Mouse (Mus musculus) MEL (cell line): ENCODE measurements at regions not wholly inside any gene's neighbourhood (a gene's known extent, or its start where the extent isn't known, plus 50 kb on each side); places are given as distances from the start of the nearest gene placed in this dataset.

Experiments used
- DNase-seq: peaks from one replicate; pipeline ENCODE4 v3.0.0; 2011; ENCODE audit warnings: low read depth, low spot score
- H3K27ac ChIP-seq: 2 replicates; pipeline ENCODE4 v1.5.1; 2012; ENCODE audit warnings: low read depth, mild to moderate bottlenecking, control low read depth, low read length, moderate library complexity; ENCODE audit not compliant: control insufficient read depth
- H3K27me3 ChIP-seq, 2 experiments: fragments of 150-350 bp in 1 of 2; sonication (generic) in 1 of 2; 2 replicates each; pipeline ENCODE4 v1.6.1; 2012; ENCODE audit warnings: low read length in 2 of 2, mild to moderate bottlenecking in 2 of 2, improper control_type of control experiment in 1 of 2, moderate library complexity in 1 of 2; ENCODE audit not compliant: insufficient read depth in 2 of 2, control insufficient read depth in 1 of 2
- H3K36me3 ChIP-seq, 2 experiments: 2 replicates each; pipeline ENCODE4 v1.6.1; 2012 to 2014; ENCODE audit warnings: low read length in 2 of 2, improper control_type of control experiment in 1 of 2, inconsistent platforms in 1 of 2, mild to moderate bottlenecking in 1 of 2; ENCODE audit not compliant: insufficient read depth in 2 of 2, control insufficient read depth in 1 of 2
- H3K4me1 ChIP-seq, 2 experiments: fragments of 150-350 bp in 1 of 2; sonication (generic) in 1 of 2; 2 replicates each; pipeline ENCODE4 v1.6.1; 2012; ENCODE audit warnings: low read length in 2 of 2, improper control_type of control experiment in 1 of 2, mild to moderate bottlenecking in 1 of 2; ENCODE audit not compliant: insufficient read depth in 2 of 2, control insufficient read depth in 1 of 2
- H3K4me3 ChIP-seq, 2 experiments: fragments of 150-350 bp in 1 of 2; sonication (generic) in 1 of 2; 2 replicates each; pipeline ENCODE4 v1.5.1; 2012; ENCODE audit warnings: low read depth in 2 of 2, low read length in 2 of 2, mild to moderate bottlenecking in 2 of 2, moderate library complexity in 2 of 2, control low read depth in 1 of 2, improper control_type of control experiment in 1 of 2; ENCODE audit not compliant: control insufficient read depth in 1 of 2, insufficient read depth in 1 of 2
- H3K79me2 ChIP-seq: 2 replicates; pipeline ENCODE4 v1.6.1; 2012; ENCODE audit warnings: mild to moderate bottlenecking, low read length, moderate library complexity; ENCODE audit not compliant: control insufficient read depth, poor library complexity, insufficient read depth
- H3K9ac ChIP-seq: 2 replicates; pipeline ENCODE4 v1.6.1; 2012; ENCODE audit warnings: low read depth, mild to moderate bottlenecking, control low read depth, low read length, moderate library complexity; ENCODE audit not compliant: control insufficient read depth, poor library complexity, severe bottlenecking
- H3K9me3 ChIP-seq: fragments of 150-350 bp; sonication (generic); replicated peaks from 2 replicates; pipeline ENCODE4 v1.6.1; 2012; ENCODE audit warnings: mild to moderate bottlenecking, low read length, improper control_type of control experiment, moderate library complexity; ENCODE audit not compliant: insufficient read depth
- BHLHE40 ChIP-seq: IDR thresholded peaks from 2 replicates; pipeline ENCODE4 v1.6.1; 2012; ENCODE audit warnings: low read depth, mild to moderate bottlenecking, inconsistent platforms, low read length, improper control_type of control experiment, borderline replicate concordance
- CHD1 ChIP-seq: IDR thresholded peaks from 2 replicates; pipeline ENCODE4 v1.6.1; 2012; ENCODE audit warnings: low read depth, mild to moderate bottlenecking, inconsistent platforms, low read length, improper control_type of control experiment
- CHD2 ChIP-seq: IDR thresholded peaks from 2 replicates; pipeline ENCODE4 v1.6.1; 2011; ENCODE audit warnings: low read length, improper control_type of control experiment
- E2F4 ChIP-seq: IDR thresholded peaks from 2 replicates; pipeline ENCODE4 v1.6.1; 2011; ENCODE audit warnings: low read depth, low read length, improper control_type of control experiment, borderline replicate concordance
- EP300 ChIP-seq, 2 experiments: IDR thresholded peaks; 2 replicates each; pipeline ENCODE4 v1.6.1; 2011; ENCODE audit warnings: improper control_type of control experiment in 2 of 2, low read length in 2 of 2, low read depth in 1 of 2, mild to moderate bottlenecking in 1 of 2
- GABPA ChIP-seq: IDR thresholded peaks from 2 replicates; pipeline ENCODE4 v1.6.1; 2012; ENCODE audit warnings: low read depth, mild to moderate bottlenecking, inconsistent platforms, low read length, improper control_type of control experiment, moderate library complexity
- MXI1 ChIP-seq: IDR thresholded peaks from 2 replicates; pipeline ENCODE4 v1.6.1; 2011; ENCODE audit warnings: mild to moderate bottlenecking, low read depth, low read length, improper control_type of control experiment
- POLR2A ChIP-seq, 2 experiments: IDR thresholded peaks; 2 replicates each; pipeline ENCODE4 v1.6.1; 2011 to 2012; ENCODE audit warnings: low read length in 2 of 2, mild to moderate bottlenecking in 2 of 2, control low read depth in 1 of 2, improper control_type of control experiment in 1 of 2, low read depth in 1 of 2, moderate library complexity in 1 of 2; ENCODE audit not compliant: control insufficient read depth in 1 of 2, insufficient read depth in 1 of 2, poor library complexity in 1 of 2
- RCOR1 ChIP-seq: IDR thresholded peaks from 2 replicates; pipeline ENCODE4 v1.6.1; 2012; ENCODE audit warnings: low read depth, mild to moderate bottlenecking, inconsistent platforms, low read length, improper control_type of control experiment
- SIN3A ChIP-seq: IDR thresholded peaks from 2 replicates; pipeline ENCODE4 v1.6.1; 2012; ENCODE audit warnings: low read length, improper control_type of control experiment, inconsistent platforms
- SMC3 ChIP-seq: IDR thresholded peaks from 2 replicates; pipeline ENCODE4 v1.6.1; 2011; ENCODE audit warnings: low read depth, low read length, improper control_type of control experiment
- TAL1 ChIP-seq: IDR thresholded peaks from 2 replicates; pipeline ENCODE4 v1.6.1; 2012; ENCODE audit warnings: mild to moderate bottlenecking, inconsistent platforms, low read length, moderate library complexity, mixed read lengths
- TCF12 ChIP-seq: IDR thresholded peaks from 2 replicates; pipeline ENCODE4 v1.6.1; 2014; ENCODE audit warnings: low read depth, mild to moderate bottlenecking, inconsistent platforms, low read length, improper control_type of control experiment, moderate library complexity
- ZC3H11A ChIP-seq: IDR thresholded peaks from 2 replicates; pipeline ENCODE4 v1.6.1; 2012; ENCODE audit warnings: low read depth, mild to moderate bottlenecking, inconsistent platforms, low read length, improper control_type of control experiment

GRCm38 (mm10) chr13:59323441-59323840 lies 261.6 kb downstream of the Agtpbp1 start:
- peaks cover 0 to 1% of the 10 kb centered on the region in 2 experiments; a peak in 1 of 4 replicates for H3K27me3 ChIP-seq
- no peak overlapping the region for H3K9ac ChIP-seq
- H3K27ac ChIP-seq: no peak overlapping the region
- H3K4me1 ChIP-seq: no peaks in the 10 kb centered on the region
- H3K36me3 ChIP-seq: no peaks in the 10 kb centered on the region
- H3K79me2 ChIP-seq: no peaks in the 10 kb centered on the region
- TF ChIP-seq E2F4: no peak
- peak; percentile 44 for DNase-seq
- H3K4me3 ChIP-seq: no peak overlapping the region
- H3K9me3 ChIP-seq: no peaks in the 10 kb centered on the region

GRCm38 (mm10) chr13:59320261-59320660 lies 264.8 kb downstream of the Agtpbp1 start:
- no peaks in the 10 kb centered on the region for H3K79me2 ChIP-seq
- no peaks in the 10 kb centered on the region for H3K9me3 ChIP-seq
- peaks cover 0 to 4% of the 10 kb centered on the region in 2 experiments; a peak in 2 of 4 replicates for H3K27me3 ChIP-seq
- no peak overlapping the region for H3K4me3 ChIP-seq
- H3K27ac ChIP-seq: no peak overlapping the region
- no peaks in the 10 kb centered on the region for H3K36me3 ChIP-seq
- TF ChIP-seq TCF12: no peak
- TF ChIP-seq SMC3: no peak
- TF ChIP-seq, all 39 proteins: peak for 0
- Histone ChIP-seq H3K4me1 (no peaks in the 10 kb centered on the region), H3K9ac (no peak overlapping the region)
- DNase-seq: peak; percentile 10

- H3K27ac ChIP-seq: no peak overlapping the region
- TF ChIP-seq TCF12 (no peak), GABPA (no peak), BHLHE40 (no peak), EP300 (IDR thresholded peaks at IDR 0.05; ENCODE audit: low read depth in 1 of 2, low read length in 2 of 2) (no peak), RCOR1 (no peak), CHD1 (no peak)
- H3K4me1 ChIP-seq: no peaks in the 10 kb centered on the region
- no peaks in the 10 kb centered on the region for H3K79me2 ChIP-seq
- H3K4me3 ChIP-seq: no peak overlapping the region
- H3K36me3 ChIP-seq: no peaks in the 10 kb centered on the region
- no peak overlapping the region for H3K9ac ChIP-seq
- no peaks in the 10 kb centered on the region for H3K9me3 ChIP-seq
- peaks cover 0 to 6% of the 10 kb centered on the region in 2 experiments; a peak in 2 of 4 replicates for H3K27me3 ChIP-seq
- no peak for DNase-seq
Observed at GRCm38 (mm10) chr13:59317458-59318005, 267.5 kb downstream of the Agtpbp1 start.

- no peaks in the 10 kb centered on the region for H3K4me1 ChIP-seq
- H3K9me3 ChIP-seq: no peaks in the 10 kb centered on the region
- DNase-seq: no peak
- no peak overlapping the region for H3K4me3 ChIP-seq
- TF ChIP-seq TAL1 (no peak), MXI1 (no peak), ZC3H11A (no peak), POLR2A (IDR thresholded peaks at IDR 0.05; ENCODE audit: control insufficient read depth in 1 of 2, insufficient read depth in 1 of 2, low read depth in 1 of 2, low read length in 2 of 2, poor library complexity in 1 of 2) (no peak), SMC3 (no peak), CHD2 (no peak), SIN3A (no peak)
- H3K36me3 ChIP-seq: no peaks in the 10 kb centered on the region
- peaks cover 0 to 6% of the 10 kb centered on the region in 2 experiments; a peak in 2 of 4 replicates for H3K27me3 ChIP-seq
- no peak overlapping the region for H3K9ac ChIP-seq
- no peak overlapping the region for H3K27ac ChIP-seq
- no peaks in the 10 kb centered on the region for H3K79me2 ChIP-seq
Observed at GRCm38 (mm10) chr13:59315811-59316210, 269.2 kb downstream of the Agtpbp1 start.
